Mouse (Mus musculus) v-Abl transformed pro-B cells (cell line): ENCODE results near the gene Cxcl2.

ENCODE experiments used
- in situ Hi-C, 2 experiments: fragments of 400-800 bp; cut with MboI; formaldehyde crosslinking; loops; one replicate each; pipeline ENCODE4 v1.15.1; 2025; ENCODE audit not compliant: unreplicated experiment in 2 of 2

Gene Cxcl2

GRCm38 (mm10) chr5:90891464-90891813 lies 12.2 kb upstream of the Cxcl2 start:
- in situ Hi-C loops: no loop called here

DNA sequence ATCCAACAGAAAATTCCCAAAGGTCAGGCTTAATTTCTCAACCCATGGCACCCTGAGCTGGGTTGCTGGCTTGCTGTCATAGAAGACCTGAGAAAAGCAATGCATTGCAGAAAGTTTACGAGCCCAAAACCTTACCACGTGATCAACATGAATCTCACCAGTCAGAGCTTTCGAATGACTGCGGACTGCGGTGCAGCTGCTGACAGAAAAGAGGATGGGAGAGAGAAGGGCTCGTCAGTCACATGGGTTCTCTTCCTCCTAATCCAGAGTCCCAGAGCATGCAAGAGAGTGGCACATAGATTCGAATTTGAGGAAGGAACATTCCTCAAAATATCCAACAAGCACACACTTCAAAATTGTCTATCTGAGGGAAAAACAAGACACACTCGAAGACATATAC lies 9.4 kb upstream of the Cxcl2 start:
- in situ Hi-C loops: no loop called here

- in situ Hi-C loops: no loop called here
Measured at GRCm38 (mm10) chr5:90897429-90897828, 6.2 kb upstream of the Cxcl2 start.

- in situ Hi-C loops: no loop called here
Measured at GRCm38 (mm10) chr5:90899308-90899707, 4.4 kb upstream of the Cxcl2 start.

DNA sequence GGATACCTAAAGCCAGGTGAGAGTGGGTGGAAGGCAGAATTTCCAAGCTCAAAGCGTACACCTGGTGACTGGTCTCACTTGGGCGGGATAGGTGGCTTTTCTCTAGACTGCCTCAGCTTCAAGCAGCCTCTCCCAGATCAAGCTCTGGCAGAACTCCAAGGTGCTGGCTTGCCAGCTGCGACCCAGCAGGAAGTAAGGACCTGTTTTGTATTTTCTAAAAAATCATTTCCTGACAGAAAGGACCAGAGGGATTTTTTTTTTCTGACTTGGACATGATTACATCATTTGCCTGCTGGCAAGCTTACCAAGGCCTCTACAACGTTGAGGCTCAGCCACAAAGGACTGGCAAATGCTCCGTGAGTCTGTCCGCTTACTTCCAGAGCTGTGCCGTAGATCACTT lies 3.5 kb upstream of the Cxcl2 start:
- in situ Hi-C loops: loop anchor here (10.0 to 25.0 kb wide), 2 partner anchors 688 to 695 kb away; partner anchors contain the start of gene Cox18 (in 1 of the 2)

- in situ Hi-C loops: loop anchor here (10.0 to 25.0 kb wide), 2 partner anchors 688 to 696 kb away; partner anchors contain the start of gene Cox18 (in 1 of the 2)
Measured at GRCm38 (mm10) chr5:90900688-90901087, 3.0 kb upstream of the Cxcl2 start.

DNA sequence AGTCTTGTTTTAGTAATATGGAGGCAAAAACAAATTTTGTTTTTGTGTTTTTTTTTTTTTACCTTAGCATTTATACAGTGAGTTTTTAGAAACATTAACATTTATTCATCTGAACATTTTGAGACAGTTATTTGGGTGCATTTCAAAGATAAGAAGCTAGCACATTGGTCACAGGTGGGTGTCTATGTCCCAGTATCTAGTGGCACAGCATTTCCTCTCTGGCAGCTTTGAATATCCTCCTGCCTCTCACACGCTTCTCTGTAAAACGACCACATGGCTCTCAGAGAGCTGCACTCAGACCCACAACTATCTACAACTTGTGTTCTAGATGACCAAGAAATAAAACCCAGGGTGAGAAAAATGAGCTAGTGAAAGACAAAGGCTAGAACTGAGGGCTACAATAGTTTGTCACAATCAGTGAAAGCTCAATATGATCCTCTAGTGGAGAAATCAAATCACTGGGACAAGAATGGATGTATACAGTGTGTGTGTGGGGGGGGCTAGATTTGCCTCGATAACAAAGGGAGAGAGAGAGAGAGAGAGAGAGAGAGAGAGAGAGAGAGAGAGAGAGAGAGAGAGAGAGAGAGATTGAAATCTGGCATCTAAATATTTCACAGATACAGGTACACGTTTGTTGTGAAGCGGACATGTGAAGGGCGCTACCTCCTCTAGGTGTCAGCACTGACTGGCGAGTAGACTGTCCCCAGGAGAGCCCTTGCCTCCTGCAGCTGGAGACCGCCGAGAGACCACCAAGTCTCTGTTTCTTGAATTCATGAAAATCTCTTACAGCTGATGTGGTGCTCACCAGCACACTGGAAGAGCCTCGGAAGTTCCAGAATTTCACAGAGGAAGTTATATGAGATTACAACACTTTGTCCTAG lies 1.1 kb upstream of the Cxcl2 start:
- in situ Hi-C loops: loop anchor here (10.0 to 25.0 kb wide), 2 partner anchors 690 to 698 kb away; partner anchors contain the start of gene Cox18 (in 1 of the 2)

DNA sequence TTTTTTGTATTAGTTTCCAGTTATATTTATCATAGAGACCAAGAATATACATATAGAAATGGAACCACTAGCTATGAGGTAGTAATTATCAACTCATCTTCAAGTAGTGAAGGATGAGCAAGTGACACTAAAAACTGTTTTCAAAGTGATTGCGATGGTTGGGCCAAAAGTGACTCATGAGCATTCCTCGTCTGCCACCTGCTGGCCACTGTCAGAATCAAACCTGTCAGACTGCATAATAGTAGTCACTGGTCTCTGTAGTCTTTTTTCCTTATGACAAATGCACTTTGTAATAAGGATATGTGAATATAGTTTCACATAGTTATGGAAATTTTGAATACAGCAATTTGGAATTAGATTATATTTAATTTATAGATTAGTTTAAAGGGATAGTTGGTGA lies 5.3 kb downstream of the Cxcl2 start:
- in situ Hi-C loops: loop anchor here (5.0 to 25.0 kb wide), 4 partner anchors 242 to 704 kb away; partner anchors contain the start of gene Cox18 (in 1 of the 2)

DNA sequence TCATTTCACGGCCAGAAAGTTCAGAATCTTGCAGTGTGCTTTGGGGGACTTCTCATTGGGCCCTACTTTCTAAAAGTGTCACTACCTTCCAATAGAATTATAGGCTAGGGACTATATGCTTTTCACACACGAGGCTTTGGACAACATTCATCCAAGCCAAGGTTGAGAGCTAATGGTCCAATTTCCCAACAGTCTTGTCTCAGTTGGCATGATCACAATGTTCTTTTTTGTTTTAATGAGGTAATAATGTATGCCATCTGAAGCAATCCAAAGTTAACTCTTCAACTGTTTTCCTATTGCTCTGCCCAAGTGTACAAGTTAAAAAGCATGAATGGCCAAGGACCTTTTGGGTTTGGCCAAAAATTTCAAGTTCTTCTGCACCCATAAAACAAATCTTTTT lies 15.8 kb downstream of the Cxcl2 start:
- in situ Hi-C loops: loop anchor here in 1 of 2 experiments (25.0 kb wide), 1 partner anchor 707 kb away; the partner anchor contains the start of gene Cox18

- in situ Hi-C loops: loop anchor here in 1 of 2 experiments (25.0 kb wide), 1 partner anchor 711 kb away; the partner anchor contains the start of gene Cox18
Measured at GRCm38 (mm10) chr5:90922958-90923357, 19.3 kb downstream of the Cxcl2 start.

GRCm38 (mm10) chr5:90930546-90930945 lies 26.9 kb downstream of the Cxcl2 start:
- in situ Hi-C loops: no loop called here

DNA sequence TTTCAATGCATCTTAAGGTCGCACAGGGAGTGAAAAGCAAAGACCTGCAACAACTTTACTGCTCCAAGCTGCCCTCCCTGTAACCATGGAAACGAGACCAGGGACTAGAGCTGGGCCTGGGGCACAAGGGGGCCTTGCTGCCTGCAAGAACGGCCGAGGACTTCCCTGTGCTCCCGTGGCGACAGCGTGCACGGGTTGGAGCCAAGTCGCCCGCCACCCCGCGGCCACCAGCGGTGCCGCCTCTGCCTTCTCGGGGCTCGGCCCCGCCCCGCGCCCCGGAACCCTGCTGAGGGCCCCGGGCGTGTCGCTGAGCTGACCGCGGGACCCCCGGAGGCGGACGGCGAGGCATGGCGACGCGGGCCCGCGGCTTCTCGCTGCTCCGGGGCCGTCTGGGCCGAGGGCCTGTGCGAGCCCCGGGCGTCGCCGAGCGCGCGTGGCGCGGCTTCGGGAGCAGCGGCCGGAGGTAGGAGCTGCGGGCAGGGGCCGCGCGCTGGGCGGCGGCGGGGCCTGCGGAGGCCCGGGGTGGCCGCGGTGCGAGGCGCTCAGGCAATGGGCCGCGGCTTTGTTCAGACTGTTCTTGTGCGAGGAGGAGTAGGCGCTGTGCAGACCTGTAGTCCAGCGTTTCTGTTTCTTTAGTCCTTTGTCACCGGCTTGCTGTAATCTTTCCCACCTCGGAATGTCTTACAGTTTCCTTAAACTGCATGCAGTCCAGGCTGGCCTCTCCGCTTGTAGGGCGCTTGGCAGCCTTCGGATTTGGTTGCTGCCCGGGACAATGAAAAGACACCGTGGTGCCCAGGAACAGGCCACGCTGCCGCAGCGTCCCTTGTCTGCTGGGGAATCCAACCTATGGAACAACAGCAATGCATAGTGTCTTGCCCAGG lies 27.5 kb downstream of the Cxcl2 start, which contains the start of gene Mthfd2l:
TSS of gene Mthfd2l (plus strand) at position 147 of the 881 bp plus-strand sequence.
- in situ Hi-C loops: no loop called here

DNA sequence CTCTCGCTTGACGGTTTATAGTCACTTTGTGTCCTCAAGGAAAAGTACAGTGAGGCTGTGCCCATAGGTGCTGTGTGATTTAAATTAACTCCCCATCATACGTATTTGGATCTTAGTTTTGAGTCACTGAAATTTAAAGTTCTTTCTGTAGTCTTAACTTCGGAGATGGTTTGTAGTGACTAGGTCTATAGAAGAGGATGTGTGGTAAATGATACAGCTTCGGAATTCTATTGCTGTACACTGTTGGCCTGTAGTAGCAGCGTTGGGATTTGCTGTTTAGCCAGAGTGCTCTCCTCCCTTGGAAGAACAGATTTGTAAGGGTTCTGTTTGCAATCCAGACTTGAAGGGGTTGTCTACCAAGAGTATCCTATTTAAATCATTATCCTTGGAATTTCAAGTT lies 28.2 kb downstream of the Cxcl2 start:
- in situ Hi-C loops: no loop called here

DNA sequence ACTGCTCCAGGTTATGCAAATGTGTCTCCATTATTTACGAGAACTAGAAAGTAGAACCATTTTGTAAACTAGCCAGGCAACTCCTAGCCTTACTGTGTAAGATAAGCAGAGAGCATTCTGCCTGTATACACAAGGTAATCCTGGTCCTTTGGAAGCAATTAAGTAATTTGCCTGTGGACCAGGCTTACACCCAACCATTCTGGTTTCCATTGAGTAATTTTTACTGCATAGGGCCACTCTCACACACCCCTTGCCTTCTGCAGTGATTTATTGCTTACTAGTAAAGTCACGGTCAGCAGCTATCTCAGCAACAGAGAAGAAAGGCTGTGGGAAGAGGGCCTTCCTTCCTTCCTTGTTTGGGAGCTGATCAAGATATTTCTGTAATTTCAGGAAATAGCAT lies 33.0 kb downstream of the Cxcl2 start:
- in situ Hi-C loops: no loop called here

GRCm38 (mm10) chr5:90945453-90945852 lies 41.8 kb downstream of the Cxcl2 start:
- in situ Hi-C loops: loop anchor here (5.0 to 10.0 kb wide), 4 partner anchors 1062 to 1437 kb away; no protein-coding TSS in a partner anchor

GRCm38 (mm10) chr5:90949499-90949898 lies 45.8 kb downstream of the Cxcl2 start:
- in situ Hi-C loops: loop anchor here (5.0 to 10.0 kb wide), 4 partner anchors 1058 to 1433 kb away; no protein-coding TSS in a partner anchor

- in situ Hi-C loops: loop anchor here in 1 of 2 experiments (10.0 kb wide), 1 partner anchor 1433 kb away; no protein-coding TSS in a partner anchor
Measured at GRCm38 (mm10) chr5:90951475-90951874, 47.8 kb downstream of the Cxcl2 start.

DNA sequence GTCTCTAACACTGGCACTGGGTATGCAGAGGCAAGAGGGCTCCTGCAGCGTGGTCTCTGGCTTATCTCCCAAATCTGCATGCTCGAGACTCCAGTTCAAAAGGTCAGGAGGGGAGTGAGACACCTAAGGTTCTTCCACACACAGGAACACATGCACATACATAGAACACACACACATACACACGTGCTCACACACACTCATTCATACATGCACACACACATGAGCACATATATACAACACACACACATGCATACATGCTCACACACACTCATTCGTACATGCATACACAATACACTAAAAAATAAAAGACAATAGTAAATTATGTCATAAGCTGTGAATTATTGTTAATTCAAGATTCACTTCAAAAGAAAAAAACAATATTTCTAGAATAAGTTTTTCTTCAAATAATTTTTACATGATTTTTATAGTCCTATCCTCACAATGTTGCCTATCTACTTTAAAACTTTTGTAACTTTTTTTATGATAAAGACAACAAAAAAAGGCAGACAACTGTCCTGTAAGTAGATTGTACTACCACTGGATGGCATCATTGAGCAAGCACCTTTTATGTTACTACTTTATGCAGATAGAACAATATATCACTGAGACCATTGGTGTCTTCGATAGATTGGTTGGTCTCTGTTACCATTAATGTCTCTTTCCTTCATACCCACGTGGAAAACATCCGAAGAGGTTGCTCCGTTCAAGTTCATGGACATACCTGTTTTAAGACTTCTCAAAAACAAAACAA lies 49.2 kb downstream of the Cxcl2 start:
- in situ Hi-C loops: loop anchor here in 1 of 2 experiments (10.0 kb wide), 1 partner anchor 1432 kb away; no protein-coding TSS in a partner anchor
